In genomic region chr5:146352006-146352405, GRCm38 (mm10) we compare ENCODE assay signal across 29 mouse cellular contexts. TPM values are rescaled to one million over a fixed set of nuclear protein-coding genes. Genes with fewer than 3 reads are reported as not detected.
DNase-seq lines count a peak whose midpoint lies in the region; ATAC-seq and TF ChIP-seq lines count a peak whose summit lies in the region.
"Had no signal": no experiment of that assay in that cellular context is flagged by ENCODE, and none has a peak within 500 bp of the region (broad histone marks: within the 10 kb centered on the region; RNA-seq: fewer than 3 reads in every experiment).

No protein-coding gene starts in this region.

- DNase-seq in kidney, adult 18-20 months = no peak
- DNase-seq in kidney, postnatal 0 days (ENCODE audit: low spot score) = peak; percentile 67
- DNase-seq in kidney, adult 11 months = no peak
- peak; percentile 41 for DNase-seq in adrenal gland, postnatal 14 days
- DNase-seq in thymus, postnatal 0 days (ENCODE audit: low spot score) = no peak
- DNase-seq: cerebellum, adult 11 months; cerebellum, adult 2 months; cerebellum, adult 9-11 months; cerebellum, postnatal 36 days; embryo, embryonic 11 days; gastrocnemius, postnatal 10 days; gastrocnemius, postnatal 36 days; heart, adult 2 months had no signal

- no peak overlapping the region for H3K9ac ChIP-seq in kidney, embryonic 14.5 days (ENCODE audit: low read depth, low read length)
- H3K9ac ChIP-seq in kidney, postnatal 0 days (ENCODE audit: low read depth, low read length) = no peak overlapping the region
- H3K9ac ChIP-seq: embryonic facial prominence, embryonic 13.5 days; forebrain, embryonic 12.5 days; hindbrain, embryonic 12.5 days; hindbrain, embryonic 15.5 days had no signal

- no peak for TF ChIP-seq CTCF in kidney, postnatal 0 days (IDR thresholded peaks at IDR 0.05; ENCODE audit: low read depth)

- no peak overlapping the region for H3K4me2 ChIP-seq in kidney, embryonic 14.5 days (replicated peaks; ENCODE audit: low read depth, low read length)
- no peak overlapping the region for H3K4me2 ChIP-seq in kidney, postnatal 0 days (ENCODE audit: low read length)
- H3K4me2 ChIP-seq: embryonic facial prominence, embryonic 13.5 days; forebrain, embryonic 12.5 days; heart, embryonic 11.5 days; hindbrain, embryonic 12.5 days; hindbrain, embryonic 15.5 days had no signal

- H3K27ac ChIP-seq in kidney, embryonic 14.5 days (ENCODE audit: low read depth, low read length) = no peak overlapping the region
- no peak overlapping the region for H3K27ac ChIP-seq in kidney, postnatal 0 days
- H3K27ac ChIP-seq: embryonic facial prominence, embryonic 10.5 days; embryonic facial prominence, embryonic 13.5 days; forebrain, embryonic 12.5 days; heart, adult 2 months; hindbrain, embryonic 12.5 days; hindbrain, embryonic 15.5 days had no signal

- peak; percentile 60; the same call in 1 of the 2 replicates for ATAC-seq in kidney, embryonic 14.5 days (ENCODE audit: low FRiP score, low TSS enrichment)
- no peak for ATAC-seq in kidney, postnatal 0 days (replicated peaks; ENCODE audit: low FRiP score, low read depth)
- ATAC-seq in megakaryocyte, adult 5-6 weeks (ENCODE audit: poor library complexity, severe bottlenecking) = no peak
- ATAC-seq: CD4-positive, CD25-positive, alpha-beta regulatory T cell, adult 4 months; forebrain, embryonic 16.5 days; intestine, postnatal 0 days had no signal

- H3K27me3 ChIP-seq in kidney, embryonic 14.5 days (ENCODE audit: control insufficient read depth, insufficient read depth, low read length) = no peaks in the 10 kb centered on the region
- no peaks in the 10 kb centered on the region for H3K27me3 ChIP-seq in kidney, postnatal 0 days (ENCODE audit: insufficient read depth, low read length)
- H3K27me3 ChIP-seq: embryonic facial prominence, embryonic 13.5 days; forebrain, embryonic 12.5 days; hindbrain, embryonic 12.5 days; hindbrain, embryonic 15.5 days had no signal

- no peaks in the 10 kb centered on the region for H3K36me3 ChIP-seq in kidney, embryonic 14.5 days (ENCODE audit: control insufficient read depth, insufficient read depth, low read length)
- H3K36me3 ChIP-seq in kidney, postnatal 0 days (ENCODE audit: insufficient read depth, low read length) = no peaks in the 10 kb centered on the region
- H3K36me3 ChIP-seq: embryonic facial prominence, embryonic 10.5 days; embryonic facial prominence, embryonic 13.5 days; forebrain, embryonic 12.5 days; hindbrain, embryonic 12.5 days; hindbrain, embryonic 15.5 days had no signal

- H3K4me1 ChIP-seq in kidney, embryonic 14.5 days (ENCODE audit: control insufficient read depth, insufficient read depth, low read length) = no peaks in the 10 kb centered on the region
- H3K4me1 ChIP-seq in kidney, postnatal 0 days (replicated peaks; ENCODE audit: insufficient read depth, low read length) = no peaks in the 10 kb centered on the region
- H3K4me1 ChIP-seq: embryonic facial prominence, embryonic 10.5 days; embryonic facial prominence, embryonic 13.5 days; forebrain, embryonic 12.5 days; hindbrain, embryonic 12.5 days; hindbrain, embryonic 15.5 days had no signal

- 67% methylated on average over 7 of the region's 7 CpGs for WGBS in kidney, embryonic 14.5 days
- 58% methylated on average over 7 of the region's 7 CpGs for WGBS in kidney, postnatal 0 days

- no peak overlapping the region for H3K4me3 ChIP-seq in kidney, embryonic 14.5 days (ENCODE audit: low read length)
- H3K4me3 ChIP-seq in kidney, postnatal 0 days (replicated peaks; ENCODE audit: low read depth, low read length) = no peak overlapping the region
- H3K4me3 ChIP-seq: embryonic facial prominence, embryonic 10.5 days; embryonic facial prominence, embryonic 13.5 days; erythroblast, embryonic 14.5 days; forebrain, embryonic 12.5 days; heart, adult 2 months; hindbrain, embryonic 12.5 days; hindbrain, embryonic 15.5 days had no signal

- H3K9me3 ChIP-seq in kidney, embryonic 14.5 days (ENCODE audit: control insufficient read depth, low read length) = no peaks in the 10 kb centered on the region
- H3K9me3 ChIP-seq in kidney, postnatal 0 days (replicated peaks; ENCODE audit: low read length) = no peaks in the 10 kb centered on the region
- H3K9me3 ChIP-seq: embryonic facial prominence, embryonic 10.5 days; embryonic facial prominence, embryonic 13.5 days; forebrain, embryonic 12.5 days; hindbrain, embryonic 12.5 days; hindbrain, embryonic 15.5 days had no signal

RNA-seq across cellular contexts. Expression of gene Wasf3, which starts 32.8 kb away (rescaled TPM):
- polyA plus RNA-seq in kidney, embryonic 14.5 days (2014; fragmentation: Nextera tagmentation; extraction: Ambion mirVana) = 2.3 and 2.7 TPM in 2 replicates
- 1.9 and 2.0 TPM in 2 replicates for polyA plus RNA-seq in kidney, postnatal 0 days (2015; fragmentation: Nextera tagmentation; extraction: Ambion mirVana)
- total RNA-seq in adrenal gland, postnatal 14 days (2021) = 19.2 and 21.2 TPM in 2 replicates
- 0.29 and 0.35 TPM in 2 replicates for polyA plus RNA-seq in thymus, postnatal 0 days (2015; fragmentation: Nextera tagmentation; extraction: Ambion mirVana)
- total RNA-seq in megakaryocyte, adult 5-6 weeks (2015) = not detected in 2 replicates
- not detected in 2 replicates for total RNA-seq in megakaryocyte, adult 5-6 weeks (2017)
- total RNA-seq: granulocyte monocyte progenitor cell, adult 5-6 weeks; hematopoietic stem cell, adult 5-6 weeks; MEL had no signal
- polyA plus RNA-seq: C2C12; CD4-positive, CD25-positive, alpha-beta regulatory T cell, adult 4 months; erythroblast, embryonic 14.5 days had no signal

Comparison
In these comparisons a context has a peak if more than half of its experiments do, and no peak if none do; other contexts are left out.
1. DNase-seq: peak in kidney, postnatal 0 days (single experiment) and adrenal gland, postnatal 14 days (single experiment); none in kidney, adult 18-20 months (single experiment), kidney, adult 11 months (single experiment) and thymus, postnatal 0 days (single experiment).